8 mouse cellular contexts compared by ENCODE assay signal in the genomic region with DNA sequence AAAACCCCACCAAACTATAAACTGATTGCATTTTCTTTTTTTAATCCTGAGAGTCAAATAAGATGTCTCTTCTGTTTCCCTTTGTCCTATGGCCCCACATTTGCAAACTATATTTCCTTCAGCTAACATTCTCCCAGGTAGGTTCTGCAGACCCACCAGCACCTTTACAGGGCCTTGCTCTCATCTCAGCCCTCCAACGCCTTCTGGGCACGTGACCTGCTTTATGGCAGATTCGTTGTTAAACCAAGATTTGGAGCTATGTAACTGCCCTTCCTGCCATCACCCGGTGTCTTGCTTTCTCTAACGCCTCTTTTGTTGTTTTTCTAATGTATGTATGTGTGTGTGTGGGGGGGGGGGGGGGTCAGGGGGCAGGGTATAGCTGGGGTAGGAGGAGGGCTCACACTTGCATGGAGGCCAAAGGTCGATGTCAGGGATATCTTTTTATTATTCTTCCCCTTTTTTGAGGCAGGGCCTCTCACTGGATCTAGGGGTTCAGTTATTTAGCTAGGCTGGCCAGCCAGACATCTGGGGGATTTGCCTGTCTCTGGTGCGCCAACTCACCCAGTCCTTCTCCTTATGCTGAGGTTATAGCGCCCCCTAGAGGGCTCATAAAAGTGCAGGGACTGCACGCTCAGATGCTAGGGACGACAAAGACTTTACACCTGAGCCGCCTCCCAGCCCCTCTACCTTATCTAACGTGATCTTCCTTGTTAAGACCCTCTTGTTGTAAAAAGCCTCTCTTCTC. TPM values are rescaled to one million over a fixed set of nuclear protein-coding genes. Genes with fewer than 3 reads are reported as not detected.
DNase-seq lines count a peak whose midpoint lies in the region; ATAC-seq lines count a peak whose summit lies in the region.

No protein-coding gene starts in this region.

- peak; percentile 59 for DNase-seq in CD4-positive helper T cell, adult 2 months (ENCODE audit: low read depth, low spot score)
- DNase-seq in MEL-GATA-1-ER (ENCODE audit: extremely low read depth, low read depth), result peak; percentile 85
- peak; percentile 49 for DNase-seq in forebrain, embryonic 10.5 days (ENCODE audit: extremely low spot score, low spot score)
- DNase-seq in testis, postnatal 10 days (ENCODE audit: low spot score), result peak; percentile 54
- no peak for DNase-seq in cerebellum, adult 9-11 months

- peak overlapping the region; percentile 33 for H3K4me2 ChIP-seq in hindbrain, embryonic 15.5 days
- peak overlapping the region; percentile 54 for H3K4me2 ChIP-seq in liver, embryonic 12.5 days

- H3K9me3 ChIP-seq in forebrain, embryonic 10.5 days, result no peaks in the 10 kb centered on the region
- H3K9me3 ChIP-seq in hindbrain, embryonic 15.5 days, result no peaks in the 10 kb centered on the region
- H3K9me3 ChIP-seq in liver, embryonic 12.5 days (replicated peaks), result no peaks in the 10 kb centered on the region

- ATAC-seq in hindbrain, embryonic 15.5 days (ENCODE audit: low FRiP score, low read depth), result 0 out of 2 replicates have a peak, but pooled peaks have one; percentile 54
- ATAC-seq in liver, embryonic 12.5 days, result peak; percentile 46
- peak; percentile 38 for ATAC-seq in monocyte, adult 5-6 weeks (replicated peaks; ENCODE audit: insufficient number of reproducible peaks, low FRiP score, low TSS enrichment, poor library complexity, severe bottlenecking)

- peak overlapping the region; percentile 36 for H3K4me3 ChIP-seq in forebrain, embryonic 10.5 days
- peak overlapping the region; percentile 14; the same call in 1 of the 2 replicates for H3K4me3 ChIP-seq in hindbrain, embryonic 15.5 days
- H3K4me3 ChIP-seq in liver, embryonic 12.5 days, result peak overlapping the region; percentile 6; the same call in 1 of the 2 replicates

- 52% methylated on average over 12 of the region's 12 CpGs for WGBS in forebrain, embryonic 10.5 days
- WGBS in hindbrain, embryonic 15.5 days, result 52% methylated on average over 12 of the region's 12 CpGs
- WGBS in liver, embryonic 12.5 days (ENCODE audit: insufficient replicate concordance), result 16% methylated on average over 12 of the region's 12 CpGs

- peaks cover 17% of the 10 kb centered on the region for H3K4me1 ChIP-seq in forebrain, embryonic 10.5 days
- no peaks in the 10 kb centered on the region for H3K4me1 ChIP-seq in hindbrain, embryonic 15.5 days (replicated peaks)
- H3K4me1 ChIP-seq in liver, embryonic 12.5 days, result 0 out of 2 replicates have a peak, but pooled peaks cover 20% of the 10 kb centered on the region

- no peak overlapping the region for H3K9ac ChIP-seq in hindbrain, embryonic 15.5 days
- no peak overlapping the region for H3K9ac ChIP-seq in liver, embryonic 12.5 days

- H3K27me3 ChIP-seq in forebrain, embryonic 10.5 days (ENCODE audit: poor library complexity, severe bottlenecking), result 0 out of 2 replicates have a peak, but pooled peaks cover 4% of the 10 kb centered on the region
- H3K27me3 ChIP-seq in hindbrain, embryonic 15.5 days, result no peaks in the 10 kb centered on the region
- peaks cover 15% of the 10 kb centered on the region for H3K27me3 ChIP-seq in liver, embryonic 12.5 days (replicated peaks)

- no peaks in the 10 kb centered on the region for H3K36me3 ChIP-seq in forebrain, embryonic 10.5 days (replicated peaks)
- no peaks in the 10 kb centered on the region for H3K36me3 ChIP-seq in hindbrain, embryonic 15.5 days
- no peaks in the 10 kb centered on the region for H3K36me3 ChIP-seq in liver, embryonic 12.5 days

- no peak overlapping the region for H3K27ac ChIP-seq in forebrain, embryonic 10.5 days
- no peak overlapping the region for H3K27ac ChIP-seq in hindbrain, embryonic 15.5 days (replicated peaks)
- peak overlapping the region; percentile 20; the same call in 1 of the 2 replicates for H3K27ac ChIP-seq in liver, embryonic 12.5 days

RNA-seq across cellular contexts. Expression of gene Cd180, which starts 28.3 kb away (rescaled TPM):
- 0.06 and 0.07 TPM in 2 replicates for polyA plus RNA-seq in forebrain, embryonic 10.5 days (2016; fragmentation: Nextera tagmentation; extraction: Ambion mirVana)
- 0.54 and 1.1 TPM in 2 replicates for polyA plus RNA-seq in hindbrain, embryonic 15.5 days (2015; fragmentation: Nextera tagmentation; extraction: Ambion mirVana)
- 1.0 and 1.2 TPM in 2 replicates for polyA plus RNA-seq in liver, embryonic 12.5 days (2016; fragmentation: Nextera tagmentation; extraction: Ambion mirVana)
- 60.8 to 97.0 TPM (median 66.2 TPM) in 3 replicates for total RNA-seq in monocyte, adult 5-6 weeks (2017)
